8 mouse cellular contexts compared by ENCODE assay signal in the genomic region with DNA sequence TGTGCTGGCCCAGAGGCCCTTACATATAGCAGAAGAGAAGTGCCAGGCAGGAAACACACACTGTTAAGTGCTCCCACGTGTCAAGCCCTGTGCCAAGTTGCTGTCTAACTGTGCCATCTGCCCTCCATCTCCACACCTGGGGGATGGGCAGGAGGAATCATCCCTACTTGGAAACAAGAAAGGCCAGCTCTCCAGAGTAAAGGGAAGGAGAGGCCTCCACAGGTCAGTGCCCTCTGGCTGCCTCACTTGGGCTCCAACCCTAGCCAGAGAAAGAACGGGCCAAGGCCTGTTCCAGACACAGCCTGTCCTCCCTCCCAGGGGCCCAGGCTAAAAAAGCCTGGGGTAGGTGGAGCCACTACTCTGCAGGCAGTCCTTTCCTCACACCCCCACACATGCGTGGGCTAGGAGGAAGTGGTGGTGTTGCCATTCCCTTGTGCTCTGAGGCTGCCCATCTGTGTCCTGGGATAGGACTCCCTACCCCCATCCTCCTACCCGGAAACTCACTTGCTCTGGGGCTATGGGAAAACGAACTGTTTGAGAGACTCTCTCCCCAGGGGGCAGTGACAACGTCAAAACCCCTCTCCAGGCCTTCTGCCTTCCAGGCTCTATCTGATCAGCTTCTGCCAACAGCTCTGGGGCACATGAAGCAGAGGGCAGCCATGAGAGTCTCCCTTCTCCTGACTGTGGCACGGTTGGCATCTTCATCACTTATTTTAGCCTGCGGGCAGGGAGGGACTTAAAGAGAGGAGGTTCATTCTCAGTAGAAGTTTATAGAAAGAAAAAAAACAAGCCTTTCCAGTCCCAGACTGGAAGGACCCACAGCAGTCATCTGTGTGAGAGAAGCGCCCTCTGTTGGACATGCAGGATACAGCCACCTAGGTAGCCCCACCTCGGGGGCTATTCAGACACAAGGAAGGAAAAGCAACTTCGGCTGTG. TPM values are rescaled to one million over a fixed set of nuclear protein-coding genes. Genes with fewer than 3 reads are reported as not detected.
DNase-seq lines count a peak whose midpoint lies in the region; ATAC-seq and TF ChIP-seq lines count a peak whose summit lies in the region.

No protein-coding gene starts in this region.

- H3K4me1 ChIP-seq in heart, embryonic 11.5 days (ENCODE audit: control insufficient read depth, insufficient read depth, low read length) = peaks cover 34% of the 10 kb centered on the region
- peaks cover 57% of the 10 kb centered on the region for H3K4me1 ChIP-seq in kidney, embryonic 15.5 days

- 11% methylated on average over 11 of the region's 11 CpGs for WGBS in heart, embryonic 11.5 days (ENCODE audit: insufficient replicate concordance)
- WGBS in kidney, embryonic 15.5 days = 3% methylated on average over 11 of the region's 11 CpGs

- DNase-seq in brain, embryonic 14.5 days (ENCODE audit: low read depth) = peak; percentile 82
- peak; percentile 78 for DNase-seq in liver
- peak; percentile 77 to 81 for DNase-seq in spleen, postnatal 36 days (ENCODE audit: low spot score in 2 of 2)

- no peaks in the 10 kb centered on the region for H3K9me3 ChIP-seq in heart, embryonic 11.5 days (replicated peaks; ENCODE audit: control insufficient read depth, low read length)
- no peaks in the 10 kb centered on the region for H3K9me3 ChIP-seq in kidney, embryonic 15.5 days (replicated peaks)

- no peak overlapping the region for H3K4me3 ChIP-seq in C2C12 (ENCODE audit: insufficient read depth, poor library complexity, severe bottlenecking)
- no peak overlapping the region for H3K4me3 ChIP-seq in heart, embryonic 11.5 days (ENCODE audit: low read depth, low read length)
- H3K4me3 ChIP-seq in kidney, embryonic 15.5 days (replicated peaks) = no peak overlapping the region

- TF ChIP-seq CTCF in C2C12 (IDR thresholded peaks at IDR 0.05; ENCODE audit: control insufficient read depth, insufficient read depth, insufficient read length) = peak; percentile 64
- TF ChIP-seq CTCF in brain, embryonic 14.5 days (IDR thresholded peaks at IDR 0.05; ENCODE audit: borderline replicate concordance, extremely low read depth, insufficient read depth, insufficient read length) = peak; percentile 91

- peak overlapping the region; percentile 22 for H3ac ChIP-seq in C2C12 (ENCODE audit: control insufficient read depth, insufficient read length, low read depth)

- no peaks in the 10 kb centered on the region for H3K27me3 ChIP-seq in C2C12 (ENCODE audit: control insufficient read depth, insufficient read depth, insufficient read length)
- H3K27me3 ChIP-seq in heart, embryonic 11.5 days (ENCODE audit: control insufficient read depth, insufficient read depth, low read length) = no peaks in the 10 kb centered on the region
- H3K27me3 ChIP-seq in kidney, embryonic 15.5 days = no peaks in the 10 kb centered on the region

- no peaks in the 10 kb centered on the region for H3K79me3 ChIP-seq in C2C12 (ENCODE audit: low read depth)

- no peak for TF ChIP-seq POLR2A in brain, embryonic 14.5 days (IDR thresholded peaks at IDR 0.05; ENCODE audit: borderline replicate concordance, extremely low read depth, insufficient read depth, insufficient read length, poor library complexity, severe bottlenecking)

- H3K79me2 ChIP-seq in C2C12 (ENCODE audit: control insufficient read depth, insufficient read depth) = no peaks in the 10 kb centered on the region

- H3K9ac ChIP-seq in heart, embryonic 11.5 days (ENCODE audit: low read depth, low read length) = peak overlapping the region; percentile 0; the same call in 1 of the 2 replicates
- H3K9ac ChIP-seq in kidney, embryonic 15.5 days = no peak overlapping the region

- peak overlapping the region; percentile 42; the same call in 1 of the 2 replicates for H3K27ac ChIP-seq in heart, embryonic 11.5 days (ENCODE audit: low read depth, low read length)
- peak overlapping the region; percentile 91 for H3K27ac ChIP-seq in kidney, embryonic 15.5 days

- peak; percentile 72 for ATAC-seq in erythroid progenitor cell, adult 5-6 weeks (replicated peaks; ENCODE audit: low FRiP score, poor library complexity, severe bottlenecking)
- ATAC-seq in heart, embryonic 11.5 days (replicated peaks; ENCODE audit: insufficient number of reproducible peaks, low FRiP score, low TSS enrichment) = peak; percentile 55; the same call in 1 of the 2 replicates
- peak; percentile 74 for ATAC-seq in kidney, embryonic 15.5 days (replicated peaks; ENCODE audit: low FRiP score)
- peak; percentile 66 for ATAC-seq in monocyte, adult 5-6 weeks (replicated peaks; ENCODE audit: insufficient number of reproducible peaks, low FRiP score, low TSS enrichment, poor library complexity, severe bottlenecking)

- H3K36me3 ChIP-seq in C2C12 (ENCODE audit: control insufficient read depth, insufficient read depth) = peaks cover 10% of the 10 kb centered on the region
- no peaks in the 10 kb centered on the region for H3K36me3 ChIP-seq in heart, embryonic 11.5 days (ENCODE audit: control insufficient read depth, insufficient read depth, low read length)
- H3K36me3 ChIP-seq in kidney, embryonic 15.5 days = no peaks in the 10 kb centered on the region

- H3K4me2 ChIP-seq in heart, embryonic 11.5 days = no peak overlapping the region
- peak overlapping the region; percentile 39; the same call in 1 of the 2 replicates for H3K4me2 ChIP-seq in kidney, embryonic 15.5 days

TF ChIP-seq in C2C12, 6 proteins besides CTCF, POLR2A, EP300 and RAD21:
- TF ChIP-seq CEBPB (IDR thresholded peaks at IDR 0.05; ENCODE audit: low read depth) (no peak), USF1 (IDR thresholded peaks at IDR 0.05; ENCODE audit: low read depth) (no peak), MYOD1 (IDR thresholded peaks at IDR 0.05; ENCODE audit: control insufficient read depth, insufficient read length, low read depth) (no peak), MAX (IDR thresholded peaks at IDR 0.05) (no peak), FOSL1 (IDR thresholded peaks at IDR 0.05; ENCODE audit: insufficient read depth, low read length, poor library complexity, severe bottlenecking) (no peak), MYOG (IDR thresholded peaks at IDR 0.05; ENCODE audit: control insufficient read depth, extremely low read depth, insufficient read length) (no peak)
TF ChIP-seq in C2C12: peak in this region for 0.

RNA-seq across cellular contexts. Expression of a gene that starts 6.6 kb away (rescaled TPM):
- polyA plus RNA-seq in C2C12 (2012; fragmentation: generic; extraction: Trizol) = 15.1 TPM
- polyA plus RNA-seq in brain, embryonic 14.5 days (2012; rRNA removed) = 17.9 and 21.1 TPM in 2 replicates
- 9.4 and 17.2 TPM in 2 replicates for total RNA-seq in erythroid progenitor cell, adult 5-6 weeks (2015; ENCODE audit: low replicate concordance)
- total RNA-seq in erythroid progenitor cell, adult 5-6 weeks (2017; ENCODE audit: low replicate concordance) = 5.0 and 6.1 TPM in 2 replicates
- polyA plus RNA-seq in heart, embryonic 11.5 days (2014; fragmentation: Nextera tagmentation; extraction: Ambion mirVana) = 18.7 and 21.8 TPM in 2 replicates
- polyA plus RNA-seq in kidney, embryonic 15.5 days (2015; fragmentation: Nextera tagmentation; extraction: Ambion mirVana) = 25.8 and 30.3 TPM in 2 replicates
- 19.8 to 46.2 TPM (median 27.2 TPM) in 3 replicates for total RNA-seq in monocyte, adult 5-6 weeks (2017)

RNA-seq across cellular contexts. Expression of a gene that starts 34.5 kb away (rescaled TPM):
- 15.2 TPM for polyA plus RNA-seq in C2C12 (2012; fragmentation: generic; extraction: Trizol)
- polyA plus RNA-seq in brain, embryonic 14.5 days (2012; rRNA removed) = 222 and 241 TPM in 2 replicates
- 0.84 TPM in 1 of 2 replicates, not detected in the other for total RNA-seq in erythroid progenitor cell, adult 5-6 weeks (2015; ENCODE audit: low replicate concordance)
- 1.2 TPM in 2 replicates for total RNA-seq in erythroid progenitor cell, adult 5-6 weeks (2017; ENCODE audit: low replicate concordance)
- polyA plus RNA-seq in heart, embryonic 11.5 days (2014; fragmentation: Nextera tagmentation; extraction: Ambion mirVana) = 5.8 and 7.9 TPM in 2 replicates
- polyA plus RNA-seq in kidney, embryonic 15.5 days (2015; fragmentation: Nextera tagmentation; extraction: Ambion mirVana) = 15.1 and 15.9 TPM in 2 replicates
- not detected in 3 replicates for total RNA-seq in monocyte, adult 5-6 weeks (2017)

Comparison
In these comparisons a context has a peak if more than half of its experiments do, and no peak if none do; other contexts are left out.
1. RNA of a gene that starts 34.5 kb away (polyA plus RNA-seq): 222 to 241 TPM in brain, embryonic 14.5 days; 15.1 to 15.9 TPM in kidney, embryonic 15.5 days, 15.2 TPM in C2C12 (single experiment) and 5.8 to 7.9 TPM in heart, embryonic 11.5 days; every median in the first group is over 10 times any median in the second.
2. Peak in every context shown above with its lines, with median percentiles within 50 percentile points of each other: DNase-seq and ATAC-seq.